Mouse (Mus musculus): ENCODE measurements around the gene Ncapd2. TPM values are rescaled to one million over a fixed set of nuclear protein-coding genes. Genes with fewer than 3 reads are reported as not detected.

The Ncapd2 gene
- total RNA-seq (2014; rRNA removed) (32.5 and 43.5 TPM in 2 replicates), polyA plus RNA-seq (2015; fragmentation: Nextera tagmentation; extraction: Ambion mirVana) (18.9 and 25.8 TPM in 2 replicates)

- H3K27me3 ChIP-seq (ENCODE audit: insufficient read depth, low read length), result no peaks in the 10 kb centered on the region
- H3K9ac ChIP-seq, result peak within 1 kb of the TSS; percentile 62
- peak within 1 kb of the TSS; percentile 96 for H3K27ac ChIP-seq (ENCODE audit: low read depth, low read length)
- peaks cover 8% of the 10 kb centered on the region; the same call in 1 of the 2 replicates for H3K4me1 ChIP-seq (ENCODE audit: insufficient read depth)
- WGBS, result under 1% methylated on average over 53 of the region's 54 CpGs
- no peaks in the 10 kb centered on the region for H3K9me3 ChIP-seq (ENCODE audit: low read length)
- ATAC-seq (peak; percentile 98), DNase-seq (peak; percentile 100)
- peak within 1 kb of the TSS; percentile 56 for H3K4me3 ChIP-seq (ENCODE audit: low read depth, low read length)
- peaks cover 27% of the 10 kb centered on the region; the same call in 1 of the 2 replicates for H3K36me3 ChIP-seq (ENCODE audit: insufficient read depth)
- peak; percentile 55 for TF ChIP-seq CTCF (IDR thresholded peaks at IDR 0.05; ENCODE audit: low read depth)
- H3K4me2 ChIP-seq (ENCODE audit: low read depth), result peak within 1 kb of the TSS; percentile 71
These were observed at the start of gene Ncapd2, which contains the start of gene Mrpl51 for GRCm38 (mm10) chr6:125191332-125192015. Gene Ncapd2 (minus strand): TSS chr6:125191701. Gene Mrpl51 (plus strand): TSS chr6:125191801.

GRCm38 (mm10) chr6:125240617-125241016 lies 49.1 kb upstream of the Ncapd2 start:
- H3K27me3 ChIP-seq (ENCODE audit: insufficient read depth, low read length), result no peaks in the 10 kb centered on the region
- no peak overlapping the region for H3K27ac ChIP-seq (ENCODE audit: low read depth, low read length)
- no peak overlapping the region for H3K4me3 ChIP-seq (ENCODE audit: low read depth, low read length)
- no peak for DNase-seq
- no peak overlapping the region for H3K9ac ChIP-seq
- H3K36me3 ChIP-seq (ENCODE audit: insufficient read depth), result no peaks in the 10 kb centered on the region
- H3K4me2 ChIP-seq (ENCODE audit: low read depth), result no peak overlapping the region
- H3K9me3 ChIP-seq (ENCODE audit: low read length), result no peaks in the 10 kb centered on the region
- ATAC-seq, result no peak
- no peak for TF ChIP-seq CTCF (IDR thresholded peaks at IDR 0.05; ENCODE audit: low read depth)
- no peaks in the 10 kb centered on the region for H3K4me1 ChIP-seq (ENCODE audit: insufficient read depth)
- 89% methylated on average over 5 of the region's 5 CpGs for WGBS

- no peak overlapping the region for H3K4me3 ChIP-seq (ENCODE audit: low read depth, low read length)
- H3K4me1 ChIP-seq (ENCODE audit: insufficient read depth), result no peaks in the 10 kb centered on the region
- no peak for TF ChIP-seq CTCF (IDR thresholded peaks at IDR 0.05; ENCODE audit: low read depth)
- ATAC-seq, result no peak
- no peak overlapping the region for H3K27ac ChIP-seq (ENCODE audit: low read depth, low read length)
- DNase-seq, result no peak
- 93% methylated on average over 5 of the region's 5 CpGs for WGBS
- H3K27me3 ChIP-seq (ENCODE audit: insufficient read depth, low read length), result no peaks in the 10 kb centered on the region
- no peak overlapping the region for H3K4me2 ChIP-seq (ENCODE audit: low read depth)
- H3K9ac ChIP-seq, result no peak overlapping the region
- no peaks in the 10 kb centered on the region for H3K36me3 ChIP-seq (ENCODE audit: insufficient read depth)
- no peaks in the 10 kb centered on the region for H3K9me3 ChIP-seq (ENCODE audit: low read length)
These were observed 48.0 kb upstream of the Ncapd2 start for GRCm38 (mm10) chr6:125239547-125239946.

GRCm38 (mm10) chr6:125238396-125238795 lies 46.9 kb upstream of the Ncapd2 start:
- no peaks in the 10 kb centered on the region for H3K27me3 ChIP-seq (ENCODE audit: insufficient read depth, low read length)
- no peak for ATAC-seq
- H3K9me3 ChIP-seq (ENCODE audit: low read length), result no peaks in the 10 kb centered on the region
- TF ChIP-seq CTCF (IDR thresholded peaks at IDR 0.05; ENCODE audit: low read depth), result no peak
- H3K4me1 ChIP-seq (ENCODE audit: insufficient read depth), result no peaks in the 10 kb centered on the region
- no peak overlapping the region for H3K27ac ChIP-seq (ENCODE audit: low read depth, low read length)
- H3K4me2 ChIP-seq (ENCODE audit: low read depth), result no peak overlapping the region
- H3K36me3 ChIP-seq (ENCODE audit: insufficient read depth), result no peaks in the 10 kb centered on the region
- WGBS, result 80% methylated on average over 6 of the region's 6 CpGs
- no peak overlapping the region for H3K9ac ChIP-seq
- H3K4me3 ChIP-seq (ENCODE audit: low read depth, low read length), result no peak overlapping the region
- DNase-seq, result no peak

DNA sequence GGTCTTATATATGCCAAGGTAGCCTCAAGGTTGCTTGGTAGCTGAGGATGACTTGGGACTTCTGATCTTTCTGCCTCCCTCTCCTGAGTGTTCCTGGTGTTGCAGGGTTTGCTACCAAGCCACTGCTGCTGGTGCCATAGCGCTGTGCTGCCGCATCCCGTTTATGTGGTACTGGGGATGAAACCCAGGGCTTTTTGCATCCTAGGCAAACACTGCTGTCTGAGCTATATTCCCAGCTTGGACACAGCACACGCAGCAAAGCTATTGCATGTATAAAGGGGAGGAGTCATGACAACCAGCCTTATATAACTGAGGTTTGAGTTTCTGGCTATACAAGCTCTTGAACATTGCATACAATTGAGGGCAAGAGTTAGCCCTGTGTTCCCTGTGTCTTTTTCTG lies 45.9 kb upstream of the Ncapd2 start:
- 85% methylated on average over 4 of the region's 4 CpGs for WGBS
- no peaks in the 10 kb centered on the region for H3K9me3 ChIP-seq (ENCODE audit: low read length)

DNA sequence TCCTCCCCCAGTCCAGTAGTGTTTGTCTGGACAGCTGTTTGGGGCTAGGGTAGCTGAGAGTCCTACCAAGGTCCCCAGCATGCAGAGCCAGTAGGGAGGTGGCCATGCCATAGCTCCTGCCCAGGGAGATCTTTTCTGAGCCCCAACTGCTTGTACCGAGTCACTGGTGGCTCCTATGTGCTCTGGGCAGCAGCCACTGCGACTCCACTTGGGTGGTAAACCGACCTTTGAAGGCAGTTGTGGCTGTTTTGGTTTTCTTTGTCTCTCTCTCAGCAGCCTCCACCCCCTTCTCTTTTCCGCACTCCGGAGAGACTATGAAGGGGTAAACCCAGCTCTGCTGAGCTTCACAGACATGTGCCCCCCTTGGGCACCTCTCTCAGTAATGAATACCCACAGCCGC lies 45.3 kb upstream of the Ncapd2 start, which contains the start of gene Cd27:
Gene Cd27, minus strand, starts transcription at position 229 of the 400 bp plus-strand sequence.
- 26% methylated on average over 6 of the region's 6 CpGs for WGBS
- Histone ChIP-seq H3K4me3 (ENCODE audit: low read depth, low read length) (no peak within 1 kb of the TSS), H3K9ac (no peak within 1 kb of the TSS), H3K4me1 (ENCODE audit: insufficient read depth) (0 out of 2 replicates have a peak, but pooled peaks cover 2% of the 10 kb centered on the region), H3K27ac (ENCODE audit: low read depth, low read length) (no peak within 1 kb of the TSS), H3K9me3 (ENCODE audit: low read length) (no peaks in the 10 kb centered on the region), H3K27me3 (ENCODE audit: insufficient read depth, low read length) (no peaks in the 10 kb centered on the region), H3K4me2 (ENCODE audit: low read depth) (no peak within 1 kb of the TSS), H3K36me3 (ENCODE audit: insufficient read depth) (no peaks in the 10 kb centered on the region)
- DNase-seq (no peak), ATAC-seq (no peak)
- TF ChIP-seq CTCF (IDR thresholded peaks at IDR 0.05; ENCODE audit: low read depth), result no peak

More for the DNA sequence above, 45.9 kb upstream of the Ncapd2 start:
- TF ChIP-seq CTCF (IDR thresholded peaks at IDR 0.05; ENCODE audit: low read depth), result no peak
- no peak overlapping the region for H3K4me3 ChIP-seq (ENCODE audit: low read depth, low read length)
- no peaks in the 10 kb centered on the region for H3K4me1 ChIP-seq (ENCODE audit: insufficient read depth)
- no peak for ATAC-seq
- no peak overlapping the region for H3K9ac ChIP-seq
- H3K27ac ChIP-seq (ENCODE audit: low read depth, low read length), result no peak overlapping the region
- DNase-seq, result no peak
- no peak overlapping the region for H3K4me2 ChIP-seq (ENCODE audit: low read depth)
- H3K27me3 ChIP-seq (ENCODE audit: insufficient read depth, low read length), result no peaks in the 10 kb centered on the region
- no peaks in the 10 kb centered on the region for H3K36me3 ChIP-seq (ENCODE audit: insufficient read depth)

DNA sequence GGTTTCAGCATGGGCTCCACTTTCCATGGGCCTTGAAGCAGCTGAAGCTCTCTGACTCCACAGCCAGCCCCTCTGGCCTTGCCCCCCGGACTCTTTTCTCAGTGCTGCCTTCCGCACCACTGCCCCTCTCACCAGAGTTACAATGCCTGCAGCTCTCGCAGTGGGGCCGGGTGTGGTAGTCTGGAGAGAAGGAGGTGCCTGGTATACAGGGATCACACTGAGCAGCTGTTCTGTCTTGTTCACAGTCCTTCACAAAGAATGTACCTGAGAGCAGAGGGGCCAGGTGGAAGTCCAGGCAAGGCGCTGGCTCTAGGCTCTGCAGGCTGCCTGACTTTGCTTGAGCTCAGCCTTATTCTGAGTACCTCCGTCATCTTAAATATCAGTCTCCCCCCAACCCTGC lies 44.8 kb upstream of the Ncapd2 start:
- no peak overlapping the region for H3K9ac ChIP-seq
- no peak for TF ChIP-seq CTCF (IDR thresholded peaks at IDR 0.05; ENCODE audit: low read depth)
- H3K36me3 ChIP-seq (ENCODE audit: insufficient read depth), result no peaks in the 10 kb centered on the region
- no peaks in the 10 kb centered on the region for H3K9me3 ChIP-seq (ENCODE audit: low read length)
- ATAC-seq, result no peak
- DNase-seq, result no peak
- H3K4me2 ChIP-seq (ENCODE audit: low read depth), result no peak overlapping the region
- 41% methylated on average over 6 of the region's 6 CpGs for WGBS
- peaks cover 6% of the 10 kb centered on the region; the same call in 1 of the 2 replicates for H3K4me1 ChIP-seq (ENCODE audit: insufficient read depth)
- no peak overlapping the region for H3K4me3 ChIP-seq (ENCODE audit: low read depth, low read length)
- no peaks in the 10 kb centered on the region for H3K27me3 ChIP-seq (ENCODE audit: insufficient read depth, low read length)
- no peak overlapping the region for H3K27ac ChIP-seq (ENCODE audit: low read depth, low read length)

Data from forebrain, postnatal 0 days (tissue).